Mouse (Mus musculus): ENCODE results near the gene Arsk. TPM values are rescaled to one million over a fixed set of nuclear protein-coding genes. Genes with fewer than 3 reads are reported as not detected.

Arsk gene
- 5.2 and 5.3 TPM in 2 replicates for polyA plus RNA-seq (2016; fragmentation: Nextera tagmentation; extraction: Ambion mirVana)

- peak within 1 kb of the TSS; percentile 71 for H3K4me3 ChIP-seq
- H3K4me1 ChIP-seq = peaks cover 10% of the 10 kb centered on the region
- no peaks in the 10 kb centered on the region for H3K27me3 ChIP-seq (ENCODE audit: poor library complexity, severe bottlenecking)
- H3K9me3 ChIP-seq = no peaks in the 10 kb centered on the region
- peak; percentile 92 for DNase-seq (ENCODE audit: extremely low spot score, low spot score)
- peaks cover 14% of the 10 kb centered on the region for H3K36me3 ChIP-seq (replicated peaks)
- under 1% methylated on average over 34 of the region's 34 CpGs for WGBS
- peak within 1 kb of the TSS; percentile 88 for H3K27ac ChIP-seq
Observed at GRCm38 (mm10) chr13:76098493-76099303, at the start of gene Arsk, which contains the start of gene Ttc37. Gene Arsk, minus strand, starts transcription at chr13:76098660. Gene Ttc37, plus strand, starts transcription at chr13:76098734.

- Histone ChIP-seq H3K36me3 (replicated peaks) (peaks cover 62% of the 10 kb centered on the region), H3K27ac (no peak overlapping the region), H3K9me3 (no peaks in the 10 kb centered on the region), H3K4me3 (no peak overlapping the region), H3K27me3 (ENCODE audit: poor library complexity, severe bottlenecking) (no peaks in the 10 kb centered on the region), H3K4me1 (no peaks in the 10 kb centered on the region)
- WGBS = 91% methylated on average over 12 of the region's 12 CpGs
- no peak for DNase-seq (ENCODE audit: extremely low spot score, low spot score)
Observed at GRCm38 (mm10) chr13:76141117-76141808, 42.8 kb upstream of the Arsk start.

GRCm38 (mm10) chr13:76138862-76139261 is 40.4 kb upstream of the Arsk start:
- H3K9me3 ChIP-seq = no peaks in the 10 kb centered on the region
- no peaks in the 10 kb centered on the region for H3K27me3 ChIP-seq (ENCODE audit: poor library complexity, severe bottlenecking)
- no peak overlapping the region for H3K4me3 ChIP-seq
- H3K4me1 ChIP-seq = no peaks in the 10 kb centered on the region
- no peak for DNase-seq (ENCODE audit: extremely low spot score, low spot score)
- no peak overlapping the region for H3K27ac ChIP-seq
- peaks cover 72% of the 10 kb centered on the region for H3K36me3 ChIP-seq (replicated peaks)
- WGBS = 92% methylated on average over 3 of the region's 3 CpGs

- Histone ChIP-seq H3K9me3 (no peaks in the 10 kb centered on the region), H3K27ac (no peak overlapping the region), H3K36me3 (replicated peaks) (peaks cover 78% of the 10 kb centered on the region), H3K27me3 (ENCODE audit: poor library complexity, severe bottlenecking) (no peaks in the 10 kb centered on the region), H3K4me1 (no peaks in the 10 kb centered on the region), H3K4me3 (no peak overlapping the region)
- no peak for DNase-seq (ENCODE audit: extremely low spot score, low spot score)
- WGBS = 90% methylated on average over 4 of the region's 4 CpGs
Observed at GRCm38 (mm10) chr13:76132415-76132814, 34.0 kb upstream of the Arsk start.

- DNase-seq (ENCODE audit: extremely low spot score, low spot score) = no peak
- Histone ChIP-seq H3K4me3 (no peak overlapping the region), H3K36me3 (replicated peaks) (peaks cover 85% of the 10 kb centered on the region)
Observed at GRCm38 (mm10) chr13:76128799-76129198, 30.3 kb upstream of the Arsk start.

GRCm38 (mm10) chr13:76109069-76109824 is 10.8 kb upstream of the Arsk start:
- 94% methylated on average over 18 of the region's 18 CpGs for WGBS
- Histone ChIP-seq H3K4me3 (no peak overlapping the region), H3K9me3 (no peaks in the 10 kb centered on the region), H3K27me3 (ENCODE audit: poor library complexity, severe bottlenecking) (no peaks in the 10 kb centered on the region), H3K4me1 (no peaks in the 10 kb centered on the region), H3K36me3 (replicated peaks) (peaks cover 58% of the 10 kb centered on the region), H3K27ac (no peak overlapping the region)
- no peak for DNase-seq (ENCODE audit: extremely low spot score, low spot score)

More at GRCm38 (mm10) chr13:76128799-76129198, 30.3 kb upstream of the Arsk start:
- Histone ChIP-seq H3K27ac (no peak overlapping the region), H3K9me3 (no peaks in the 10 kb centered on the region), H3K4me1 (no peaks in the 10 kb centered on the region), H3K27me3 (ENCODE audit: poor library complexity, severe bottlenecking) (no peaks in the 10 kb centered on the region)
- 95% methylated on average over 4 of the region's 4 CpGs for WGBS

- Histone ChIP-seq H3K36me3 (replicated peaks) (peaks cover 20% of the 10 kb centered on the region), H3K9me3 (no peaks in the 10 kb centered on the region), H3K4me3 (no peak overlapping the region), H3K27me3 (ENCODE audit: poor library complexity, severe bottlenecking) (no peaks in the 10 kb centered on the region), H3K4me1 (peaks cover 10% of the 10 kb centered on the region), H3K27ac (no peak overlapping the region)
- WGBS = 96% methylated on average over 2 of the region's 2 CpGs
- no peak for DNase-seq (ENCODE audit: extremely low spot score, low spot score)
Observed at GRCm38 (mm10) chr13:76101989-76102388, 3.5 kb upstream of the Arsk start.

GRCm38 (mm10) chr13:76098116-76098492 is 356 bp downstream of the Arsk start:
- H3K27ac ChIP-seq = peak overlapping the region; percentile 88
- WGBS = 4% methylated on average over 16 of the region's 16 CpGs
- peak overlapping the region; percentile 71 for H3K4me3 ChIP-seq
- no peak for DNase-seq (ENCODE audit: extremely low spot score, low spot score)
- no peaks in the 10 kb centered on the region for H3K9me3 ChIP-seq
- peaks cover 10% of the 10 kb centered on the region for H3K4me1 ChIP-seq
- peaks cover 9% of the 10 kb centered on the region for H3K36me3 ChIP-seq (replicated peaks)
- H3K27me3 ChIP-seq (ENCODE audit: poor library complexity, severe bottlenecking) = no peaks in the 10 kb centered on the region

- Histone ChIP-seq H3K4me1 (no peaks in the 10 kb centered on the region), H3K9me3 (no peaks in the 10 kb centered on the region), H3K36me3 (replicated peaks) (no peaks in the 10 kb centered on the region; the same call in 1 of the 2 replicates), H3K27me3 (ENCODE audit: poor library complexity, severe bottlenecking) (no peaks in the 10 kb centered on the region), H3K4me3 (no peak overlapping the region), H3K27ac (no peak overlapping the region)
- WGBS = 85% methylated on average over 1 of the region's 1 CpGs
- no peak for DNase-seq (ENCODE audit: extremely low spot score, low spot score)
Observed at GRCm38 (mm10) chr13:76074323-76074722, 24.1 kb downstream of the Arsk start.

- 0 out of 2 replicates have a peak overlapping the region, but pooled peaks have one; percentile 44 for H3K27ac ChIP-seq
- H3K4me3 ChIP-seq = no peak overlapping the region
- H3K36me3 ChIP-seq (replicated peaks) = peaks cover 18% of the 10 kb centered on the region
- 91% methylated on average over 13 of the region's 13 CpGs for WGBS
- DNase-seq (ENCODE audit: extremely low spot score, low spot score) = peak; percentile 19
- H3K27me3 ChIP-seq (ENCODE audit: poor library complexity, severe bottlenecking) = no peaks in the 10 kb centered on the region
- peaks cover 6% of the 10 kb centered on the region; the same call in 1 of the 2 replicates for H3K4me1 ChIP-seq
- H3K9me3 ChIP-seq = no peaks in the 10 kb centered on the region
Observed at GRCm38 (mm10) chr13:76064363-76064945, 34.0 kb downstream of the Arsk start.

- no peaks in the 10 kb centered on the region for H3K27me3 ChIP-seq (ENCODE audit: poor library complexity, severe bottlenecking)
- no peak for DNase-seq (ENCODE audit: extremely low spot score, low spot score)
- H3K4me1 ChIP-seq = peaks cover 6% of the 10 kb centered on the region; the same call in 1 of the 2 replicates
- H3K27ac ChIP-seq = no peak overlapping the region
- H3K4me3 ChIP-seq = no peak overlapping the region
- H3K9me3 ChIP-seq = no peaks in the 10 kb centered on the region
- WGBS = 93% methylated on average over 4 of the region's 4 CpGs
- peaks cover 18% of the 10 kb centered on the region for H3K36me3 ChIP-seq (replicated peaks)
Observed at GRCm38 (mm10) chr13:76063548-76063947, 34.9 kb downstream of the Arsk start.

- H3K4me1 ChIP-seq = peaks cover 6% of the 10 kb centered on the region; the same call in 1 of the 2 replicates
- H3K27ac ChIP-seq = no peak overlapping the region
- H3K9me3 ChIP-seq = no peaks in the 10 kb centered on the region
- 95% methylated on average over 3 of the region's 3 CpGs for WGBS
- no peak for DNase-seq (ENCODE audit: extremely low spot score, low spot score)
- H3K27me3 ChIP-seq (ENCODE audit: poor library complexity, severe bottlenecking) = peaks cover 8% of the 10 kb centered on the region
- H3K4me3 ChIP-seq = no peak overlapping the region
- H3K36me3 ChIP-seq (replicated peaks) = peaks cover 18% of the 10 kb centered on the region
Observed at GRCm38 (mm10) chr13:76062569-76062968, 35.9 kb downstream of the Arsk start.
